Mouse (Mus musculus) CH12.LX (cell line): ENCODE data around the gene Ankrd11. TPM values are rescaled to one million over a fixed set of nuclear protein-coding genes. Genes with fewer than 3 reads are reported as not detected.

Source experiments
- DNase-seq: peaks from one replicate; pipeline ENCODE4 v3.0.0-alpha.2; 2013; ENCODE audit errors: extremely low read depth
- H3K27ac ChIP-seq: 2 replicates; pipeline ENCODE4 v1.5.1; 2012; ENCODE audit warnings: low read depth, mild to moderate bottlenecking, control low read depth, moderate library complexity; ENCODE audit not compliant: insufficient read depth
- H3K27me3 ChIP-seq: replicated peaks from 2 replicates; pipeline ENCODE3; 2012; ENCODE audit warnings: inconsistent platforms
- H3K36me3 ChIP-seq, 2 experiments: replicated peaks in 1 of 2; 2 replicates each; pipeline versions ENCODE3 to v1.6.1; 2012; ENCODE audit warnings: inconsistent platforms in 1 of 2, low read length in 1 of 2, mild to moderate bottlenecking in 1 of 2, mixed read lengths in 1 of 2, moderate library complexity in 1 of 2; ENCODE audit not compliant: control insufficient read depth in 1 of 2, insufficient read depth in 1 of 2
- H3K4me1 ChIP-seq, 2 experiments: 2 replicates each; pipeline ENCODE4 v1.6.1; 2012; ENCODE audit warnings: inconsistent platforms in 1 of 2, moderate library complexity in 1 of 2; ENCODE audit not compliant: insufficient read depth in 2 of 2, control insufficient read depth in 1 of 2
- H3K4me2 ChIP-seq: 2 replicates; pipeline ENCODE4 v1.6.1; 2012; ENCODE audit warnings: low read depth, mild to moderate bottlenecking, control low read depth; ENCODE audit not compliant: poor library complexity, insufficient read depth, severe bottlenecking
- H3K4me3 ChIP-seq, 3 experiments: fragments of 150-350 bp in 1 of 3; sonication (generic) in 1 of 3; replicated peaks in 1 of 3; 2 replicates each; pipeline versions ENCODE3 to v1.5.1; 2011 to 2012; ENCODE audit warnings: low read depth in 2 of 3, low read length in 2 of 3, mild to moderate bottlenecking in 2 of 3, moderate library complexity in 2 of 3, control low read depth in 1 of 3, improper control_type of control experiment in 1 of 3, inconsistent platforms in 1 of 3, mixed read lengths in 1 of 3; ENCODE audit not compliant: poor library complexity in 1 of 3
- H3K79me2 ChIP-seq: replicated peaks from 2 replicates; pipeline ENCODE4 v1.6.1; 2012; ENCODE audit warnings: mild to moderate bottlenecking, moderate library complexity; ENCODE audit not compliant: control insufficient read depth, poor library complexity, insufficient read depth, severe bottlenecking; ENCODE audit errors: extremely low read depth
- H3K9ac ChIP-seq: 2 replicates; pipeline ENCODE4 v1.6.1; 2012; ENCODE audit warnings: low read depth, mild to moderate bottlenecking, control low read depth, moderate library complexity; ENCODE audit not compliant: insufficient read depth
- H3K9me3 ChIP-seq: replicated peaks from 2 replicates; pipeline ENCODE3; 2012; ENCODE audit warnings: low read length, inconsistent platforms, mixed read lengths
- CHD2 ChIP-seq: IDR thresholded peaks from 2 replicates; pipeline ENCODE4 v1.6.1; 2011; ENCODE audit warnings: low read length, improper control_type of control experiment
- ELF1 ChIP-seq: IDR thresholded peaks from 2 replicates; pipeline ENCODE4 v1.6.1; 2014; ENCODE audit warnings: low read depth, mild to moderate bottlenecking, inconsistent platforms, low read length, improper control_type of control experiment
- EP300 ChIP-seq: IDR thresholded peaks from 2 replicates; pipeline ENCODE4 v1.6.1; 2011; ENCODE audit warnings: low read length, improper control_type of control experiment
- GABPA ChIP-seq: IDR thresholded peaks from 2 replicates; pipeline ENCODE4 v1.6.1; 2012; ENCODE audit warnings: low read depth, low read length, improper control_type of control experiment, inconsistent platforms; ENCODE audit not compliant: insufficient replicate concordance
- HCFC1 ChIP-seq: IDR thresholded peaks from 2 replicates; pipeline ENCODE4 v1.6.1; 2012; ENCODE audit warnings: low read depth, mild to moderate bottlenecking, inconsistent platforms, low read length, improper control_type of control experiment
- IRF4 ChIP-seq: IDR thresholded peaks from 2 replicates; pipeline ENCODE4 v1.6.1; 2014; ENCODE audit warnings: low read depth, mild to moderate bottlenecking, inconsistent platforms, low read length, improper control_type of control experiment
- JUND ChIP-seq: conservative IDR thresholded peaks from 2 replicates; pipeline ENCODE4 v1.6.1; 2011; ENCODE audit warnings: low read depth, low read length, improper control_type of control experiment
- KAT2A ChIP-seq: IDR thresholded peaks from 2 replicates; pipeline ENCODE4 v1.6.1; 2012; ENCODE audit warnings: low read length, improper control_type of control experiment, inconsistent platforms; ENCODE audit not compliant: insufficient replicate concordance
- MAFK ChIP-seq: IDR thresholded peaks from 2 replicates; pipeline ENCODE4 v1.6.1; 2011; ENCODE audit warnings: low read length, improper control_type of control experiment; ENCODE audit not compliant: insufficient replicate concordance
- MAZ ChIP-seq: IDR thresholded peaks from 2 replicates; pipeline ENCODE4 v1.6.1; 2012; ENCODE audit warnings: low read depth, mild to moderate bottlenecking, inconsistent platforms, low read length, improper control_type of control experiment, moderate library complexity
- MEF2A ChIP-seq: IDR thresholded peaks from 2 replicates; pipeline ENCODE4 v1.6.1; 2014; ENCODE audit warnings: low read depth, mild to moderate bottlenecking, inconsistent platforms, low read length, improper control_type of control experiment, borderline replicate concordance
- PAX5 ChIP-seq: IDR thresholded peaks from 2 replicates; pipeline ENCODE4 v1.6.1; 2012; ENCODE audit warnings: low read length, inconsistent platforms, mixed read lengths
- POLR2A ChIP-seq: IDR thresholded peaks from 2 replicates; pipeline ENCODE4 v1.6.1; 2011; ENCODE audit warnings: low read depth, mild to moderate bottlenecking, improper control_type of control experiment, low read length
- POLR2AphosphoS2 ChIP-seq: IDR thresholded peaks from 2 replicates; pipeline ENCODE4 v1.6.1; 2011; ENCODE audit warnings: low read depth, low read length, improper control_type of control experiment
- RAD21 ChIP-seq: IDR thresholded peaks from 2 replicates; pipeline ENCODE4 v1.6.1; 2011; ENCODE audit warnings: low read depth, mild to moderate bottlenecking, low read length, improper control_type of control experiment, moderate library complexity
- SMC3 ChIP-seq: IDR thresholded peaks from 2 replicates; pipeline ENCODE4 v1.6.1; 2011; ENCODE audit warnings: low read depth, low read length, improper control_type of control experiment
- USF2 ChIP-seq: conservative IDR thresholded peaks from 2 replicates; pipeline ENCODE4 v1.6.1; 2011; ENCODE audit warnings: low read depth, low read length, improper control_type of control experiment
- ZC3H11A ChIP-seq: IDR thresholded peaks from 2 replicates; pipeline ENCODE4 v1.6.1; 2012; ENCODE audit warnings: low read depth, mild to moderate bottlenecking, inconsistent platforms, low read length, improper control_type of control experiment
- ZKSCAN1 ChIP-seq: IDR thresholded peaks from 2 replicates; pipeline ENCODE4 v1.6.1; 2012; ENCODE audit warnings: low read depth, inconsistent platforms, low read length, improper control_type of control experiment, borderline replicate concordance
- ZNF384 ChIP-seq: IDR thresholded peaks from 2 replicates; pipeline ENCODE4 v1.6.1; 2012; ENCODE audit warnings: low read depth, low read length, improper control_type of control experiment, inconsistent platforms
- dilution Hi-C: fragments of 300-500 bp; cut with MboI; formaldehyde crosslinking; loops from 2 replicates; pipeline ENCODE4 v1.14.3; 2020; ENCODE audit warnings: low sequenced_read_pairs; ENCODE audit not compliant: extremely low pct_unique_long_range_greater_than_20kb, extremely low pct_ligation_motif_present
- in situ Hi-C: fragments of 300-500 bp; cut with MboI; formaldehyde crosslinking; loops from 3 replicates; pipeline ENCODE4 v1.14.3; 2019; ENCODE audit warnings: low sequenced_read_pairs, low pct_ligation_motif_present, low pct_unique_long_range_greater_than_20kb, mixed read lengths
- polyA plus RNA-seq: library from polyadenylated mRNA; unstranded; fragments of >175 nt; gene quantifications from 2 replicates; pipeline ENCODE4 v1.2.1, GENCODE M21; 2012; ENCODE audit warnings: low read depth; ENCODE audit not compliant: insufficient read length
- total RNA-seq, 2 experiments: library from RNA; depleted of rRNA; stranded (reverse); fragments of 300-350 nt in 1 of 2; fragments of >200 nt in 1 of 2; gene quantifications; 2 replicates each; pipeline ENCODE4 v1.2.3; 2012 to 2014

Ankrd11 gene
- total and polyA plus RNA-seq, 3 experiments: 37.4 to 74.9 (median 60.7) TPM

DNA sequence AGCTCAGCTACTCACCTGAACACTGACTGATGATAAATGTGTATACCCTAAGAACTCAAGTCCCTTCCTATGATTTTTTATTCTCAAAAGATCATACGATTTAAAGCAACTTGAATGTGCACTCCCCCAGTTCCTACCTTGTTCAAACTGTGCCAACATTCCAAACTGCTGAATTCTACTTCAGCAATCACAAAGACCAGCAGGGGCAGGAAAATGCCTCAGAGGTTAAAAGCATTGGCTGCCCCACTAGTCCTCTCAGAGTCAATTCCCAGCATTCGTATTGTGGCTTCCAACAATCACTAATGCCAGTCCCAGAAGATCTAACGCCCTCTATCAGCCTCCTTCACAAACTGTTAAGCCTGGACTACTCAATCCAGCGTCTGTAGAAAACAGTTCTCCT lies 44.1 kb downstream of the Ankrd11 start:
- TF ChIP-seq USF2 (no peak), MAZ (no peak)
- Histone ChIP-seq H3K4me3 (no peak overlapping the region), H3K36me3 (peaks cover 0 to 30% of the 10 kb centered on the region in 2 experiments), H3K27ac (no peak overlapping the region), H3K9me3 (no peaks in the 10 kb centered on the region), H3K4me1 (peaks cover 2 to 46% of the 10 kb centered on the region in 2 experiments; a peak in 3 of 4 replicates), H3K4me2 (no peak overlapping the region), H3K79me2 (peaks cover 94% of the 10 kb centered on the region), H3K9ac (no peak overlapping the region), H3K27me3 (no peaks in the 10 kb centered on the region)
- dilution Hi-C loops: no loop called here
- in situ Hi-C loops: no loop called here
- no peak for DNase-seq

DNA sequence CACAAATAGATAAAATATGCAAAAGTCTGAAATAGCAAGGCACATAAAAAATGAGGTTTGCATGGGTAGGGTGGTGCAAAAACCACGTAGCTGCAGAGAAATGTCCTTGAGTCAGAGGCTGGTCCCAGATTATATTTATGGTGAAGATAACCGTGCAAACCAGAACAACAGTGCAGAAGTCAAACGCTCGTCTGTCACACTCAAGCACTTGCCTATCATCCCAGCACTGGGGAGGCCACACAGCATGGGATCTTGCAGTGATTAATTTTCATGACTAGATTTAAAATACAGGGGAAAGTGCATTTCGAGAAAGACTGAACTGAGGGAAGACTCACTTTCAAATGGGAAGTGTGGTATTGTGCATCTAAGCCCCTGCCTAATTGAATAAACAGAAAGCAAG lies 48.3 kb downstream of the Ankrd11 start:
- H3K9ac ChIP-seq: no peak overlapping the region
- H3K27ac ChIP-seq: no peak overlapping the region
- dilution Hi-C loops: no loop called here
- no peaks in the 10 kb centered on the region for H3K27me3 ChIP-seq
- no peaks in the 10 kb centered on the region for H3K9me3 ChIP-seq
- H3K4me3 ChIP-seq: no peak overlapping the region
- H3K79me2 ChIP-seq: peaks cover 92% of the 10 kb centered on the region
- H3K4me1 ChIP-seq: peaks cover 2 to 56% of the 10 kb centered on the region in 2 experiments; a peak in 2 of 4 replicates
- TF ChIP-seq ELF1 (no peak), SMC3 (no peak), MAFK (no peak), ZKSCAN1 (no peak), GABPA (no peak), RAD21 (no peak), KAT2A (no peak), CHD2 (no peak), EP300 (no peak), HCFC1 (no peak), POLR2A (no peak), PAX5 (no peak), ZC3H11A (no peak), IRF4 (no peak), ZNF384 (no peak), USF2 (no peak), MEF2A (no peak), JUND (no peak), POLR2AphosphoS2 (no peak)
- in situ Hi-C loops: no loop called here
- no peak for DNase-seq
- H3K4me2 ChIP-seq: no peak overlapping the region
- peaks cover 2 to 48% of the 10 kb centered on the region in 2 experiments for H3K36me3 ChIP-seq
